Mouse (Mus musculus) small intestine, adult 2 months (tissue): ENCODE results near the gene Tmem218. TPM values are rescaled to one million over a fixed set of nuclear protein-coding genes. Genes with fewer than 3 reads are reported as not detected.

ENCODE experiments used
- H3K27ac ChIP-seq: fragments of 200-500 bp; 2 replicates; pipeline ENCODE4 v1.5.1; 2012; ENCODE audit warnings: low read depth, low read length, control low read depth, inconsistent platforms; ENCODE audit not compliant: insufficient read depth
- H3K27me3 ChIP-seq: fragments of 200-500 bp; 2 replicates; pipeline ENCODE4 v1.6.1; 2012; ENCODE audit warnings: mild to moderate bottlenecking, moderate library complexity, low read length, inconsistent platforms; ENCODE audit not compliant: control insufficient read depth, insufficient read depth
- H3K36me3 ChIP-seq: fragments of 200-500 bp; 2 replicates; pipeline ENCODE4 v1.6.1; 2012; ENCODE audit warnings: mild to moderate bottlenecking, low read length, control low read depth, inconsistent platforms; ENCODE audit not compliant: control insufficient read depth, insufficient read depth
- H3K4me1 ChIP-seq: fragments of 200-500 bp; 2 replicates; pipeline ENCODE4 v1.6.1; 2012; ENCODE audit warnings: low read length, inconsistent platforms, mixed read lengths; ENCODE audit not compliant: control insufficient read depth, insufficient read depth, insufficient read length
- H3K4me3 ChIP-seq: fragments of 200-500 bp; 2 replicates; pipeline ENCODE4 v1.5.1; 2012; ENCODE audit warnings: low read depth, mild to moderate bottlenecking, control low read depth, inconsistent platforms, low read length, moderate library complexity
- CTCF ChIP-seq: fragments of 200-500 bp; IDR thresholded peaks from 2 replicates; pipeline ENCODE4 v1.5.1; 2012; ENCODE audit warnings: low read depth, mild to moderate bottlenecking, control low read depth, inconsistent platforms, low read length, moderate library complexity, mixed read lengths; ENCODE audit not compliant: insufficient replicate concordance, insufficient read length; ENCODE audit errors: extremely low read depth
- POLR2A ChIP-seq: fragments of 200-500 bp; IDR thresholded peaks from 2 replicates; pipeline ENCODE4 v1.6.1; 2012; ENCODE audit warnings: low read depth, mild to moderate bottlenecking, control low read depth, inconsistent platforms, low read length, moderate library complexity
- WGBS: fragments of 180-500 bp; shearing (Covaris S2); methylation state at CpG from one replicate; pipeline ENCODE4 v1.1.7; 2018; 5-methylcytosine and 5-hydroxymethylcytosine counted together
- polyA plus RNA-seq: library from polyadenylated mRNA; depleted of rRNA; stranded (reverse); fragments of >200 nt; gene quantifications from 2 replicates; pipeline ENCODE4 v1.2.3, GENCODE M21; 2012

The Tmem218 gene
- polyA plus RNA-seq, 1 experiment, result 0.66 TPM

DNA sequence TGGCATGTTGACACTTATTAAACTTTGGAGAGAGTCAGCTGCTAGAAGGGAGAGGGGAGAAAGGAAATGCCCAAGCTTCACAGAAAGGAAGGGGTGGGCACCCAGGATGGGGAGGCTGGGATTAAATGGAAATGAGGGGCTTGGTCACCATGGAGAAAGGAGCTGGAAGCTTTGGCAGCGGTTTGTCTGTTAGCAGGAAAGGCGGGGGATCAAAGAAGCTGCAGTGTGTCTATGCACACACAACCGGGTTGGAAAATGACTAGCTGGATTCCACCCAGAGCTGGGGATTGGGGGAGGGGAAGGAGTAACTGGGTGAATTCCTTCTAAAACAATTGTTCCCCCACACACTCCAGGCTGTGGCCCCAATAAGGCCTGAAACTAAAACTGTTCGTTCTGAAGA, 29.1 kb upstream of the Tmem218 start:
- WGBS, result 28% methylated on average over 4 of the region's 4 CpGs
- H3K27me3 ChIP-seq, result no peaks in the 10 kb centered on the region
- no peak overlapping the region for H3K4me3 ChIP-seq
- TF ChIP-seq CTCF (no peak), POLR2A (no peak)
- H3K27ac ChIP-seq, result no peak overlapping the region
- no peaks in the 10 kb centered on the region for H3K4me1 ChIP-seq
- H3K36me3 ChIP-seq, result no peaks in the 10 kb centered on the region

DNA sequence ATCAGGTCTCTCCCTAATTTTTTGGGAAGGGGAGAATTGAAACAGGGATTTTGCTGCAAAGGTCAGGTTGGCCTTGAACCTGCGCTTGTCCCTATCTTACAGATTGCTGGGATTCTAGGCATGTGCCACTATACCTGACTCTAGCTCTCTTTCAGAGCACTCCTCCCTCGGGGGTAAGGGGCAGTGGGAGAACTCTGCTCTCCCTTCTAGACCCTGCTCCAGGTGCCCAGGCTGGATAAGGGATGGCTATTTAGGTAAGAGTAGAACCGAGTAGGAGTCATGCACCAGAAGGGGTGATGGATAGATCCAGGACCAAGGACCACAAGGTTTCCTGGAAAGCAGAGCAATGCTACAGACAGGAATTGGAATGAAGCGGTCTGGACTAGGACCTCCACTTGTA, 28.4 kb upstream of the Tmem218 start:
- Histone ChIP-seq H3K4me1 (no peaks in the 10 kb centered on the region), H3K4me3 (no peak overlapping the region), H3K27ac (no peak overlapping the region), H3K36me3 (no peaks in the 10 kb centered on the region), H3K27me3 (no peaks in the 10 kb centered on the region)
- WGBS, result 86% methylated on average over 4 of the region's 4 CpGs
- TF ChIP-seq POLR2A (no peak), CTCF (no peak)

DNA sequence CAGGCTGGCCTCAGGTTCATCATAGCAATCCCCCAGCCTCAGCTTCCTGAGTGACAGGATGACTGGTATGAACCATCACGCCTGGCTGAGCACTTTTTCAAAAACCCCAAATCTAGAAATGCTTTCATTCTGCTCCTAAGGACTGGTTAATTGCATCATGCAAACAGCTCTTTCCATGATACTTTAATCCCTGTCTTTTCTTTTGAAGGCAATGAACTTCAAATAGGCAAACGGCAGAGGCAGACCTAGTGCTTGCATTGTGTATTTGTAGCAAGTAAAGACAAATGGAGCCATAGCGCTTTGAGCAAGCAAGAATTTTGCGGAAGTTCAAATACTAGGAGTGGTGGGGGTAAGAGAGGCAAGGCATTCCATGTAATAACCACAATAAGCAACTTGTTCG, 26.4 kb upstream of the Tmem218 start:
- WGBS, result 71% methylated on average over 5 of the region's 5 CpGs
- no peak for TF ChIP-seq CTCF
- Histone ChIP-seq H3K27ac (no peak overlapping the region), H3K36me3 (no peaks in the 10 kb centered on the region), H3K4me1 (no peaks in the 10 kb centered on the region), H3K4me3 (no peak overlapping the region), H3K27me3 (no peaks in the 10 kb centered on the region)

DNA sequence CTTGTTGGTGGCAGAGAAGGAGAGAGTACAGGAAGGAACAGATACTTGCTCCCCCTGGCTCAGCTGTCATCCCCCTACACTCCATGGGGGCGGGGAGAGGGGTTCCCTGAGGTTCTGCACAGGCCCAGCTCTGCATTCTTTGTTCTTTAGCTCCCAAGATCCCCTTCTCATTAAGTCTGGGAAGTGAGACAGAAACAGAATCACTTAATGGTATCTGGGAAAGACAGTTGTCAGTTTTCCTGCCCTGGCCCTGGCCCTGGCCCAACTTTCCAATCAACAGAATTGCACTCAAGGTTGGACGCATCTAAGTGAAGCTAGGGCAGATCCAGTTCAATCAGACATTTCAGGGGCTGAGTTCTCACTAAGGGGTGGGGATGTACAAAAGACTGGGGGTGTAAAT, 24.8 kb upstream of the Tmem218 start:
- Histone ChIP-seq H3K27ac (no peak overlapping the region), H3K4me1 (no peaks in the 10 kb centered on the region), H3K4me3 (no peak overlapping the region), H3K27me3 (no peaks in the 10 kb centered on the region), H3K36me3 (no peaks in the 10 kb centered on the region)
- TF ChIP-seq POLR2A (no peak), CTCF (no peak)
- WGBS, result 67% methylated on average over 2 of the region's 2 CpGs

DNA sequence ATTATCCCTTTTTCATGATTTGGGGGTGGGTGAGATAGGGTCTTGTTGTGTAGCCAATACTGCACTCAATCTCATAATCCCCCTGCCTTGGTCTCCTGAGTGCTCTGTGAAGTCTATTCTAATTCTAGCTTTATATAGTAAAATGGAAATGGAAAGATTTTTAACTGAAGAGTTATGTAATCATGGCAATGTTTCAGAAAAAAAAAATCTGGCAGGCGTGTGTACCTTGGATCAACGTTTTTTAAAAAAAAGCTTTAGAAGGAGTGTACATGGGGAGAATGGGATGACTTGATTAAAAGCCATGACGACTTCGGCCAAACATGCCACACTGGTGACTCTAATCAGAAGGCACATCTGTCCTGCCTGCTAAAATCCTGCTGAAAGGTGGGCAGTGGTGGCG, 20.6 kb upstream of the Tmem218 start:
- Histone ChIP-seq H3K36me3 (no peaks in the 10 kb centered on the region), H3K4me1 (no peaks in the 10 kb centered on the region), H3K27ac (no peak overlapping the region), H3K27me3 (no peaks in the 10 kb centered on the region), H3K4me3 (no peak overlapping the region)
- WGBS, result 75% methylated on average over 5 of the region's 5 CpGs
- TF ChIP-seq POLR2A, result no peak
- TF ChIP-seq CTCF, result no peak

DNA sequence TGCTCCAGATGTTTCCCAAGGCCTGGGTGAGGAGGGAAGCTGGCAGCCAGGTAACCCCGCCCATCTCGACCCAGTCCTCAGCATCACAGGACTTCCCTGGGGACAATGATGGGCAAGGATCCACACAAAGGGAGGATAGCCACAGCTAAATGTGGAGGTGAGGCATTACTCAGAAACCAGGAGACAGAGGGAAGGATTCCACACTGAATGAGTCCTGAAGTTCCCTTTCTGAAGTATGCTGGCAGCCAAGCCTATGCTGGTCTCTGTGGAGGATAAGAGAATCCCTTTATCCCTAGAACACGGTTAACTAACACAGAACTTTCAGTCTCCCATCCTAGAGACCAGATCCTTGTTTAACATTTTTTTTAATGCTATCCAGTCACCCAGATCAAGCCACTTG, 20.0 kb upstream of the Tmem218 start:
- Histone ChIP-seq H3K27me3 (no peaks in the 10 kb centered on the region), H3K4me3 (no peak overlapping the region), H3K36me3 (no peaks in the 10 kb centered on the region), H3K27ac (no peak overlapping the region), H3K4me1 (no peaks in the 10 kb centered on the region)
- TF ChIP-seq CTCF, result no peak
- TF ChIP-seq POLR2A, result no peak
- 80% methylated on average over 3 of the region's 3 CpGs for WGBS

DNA sequence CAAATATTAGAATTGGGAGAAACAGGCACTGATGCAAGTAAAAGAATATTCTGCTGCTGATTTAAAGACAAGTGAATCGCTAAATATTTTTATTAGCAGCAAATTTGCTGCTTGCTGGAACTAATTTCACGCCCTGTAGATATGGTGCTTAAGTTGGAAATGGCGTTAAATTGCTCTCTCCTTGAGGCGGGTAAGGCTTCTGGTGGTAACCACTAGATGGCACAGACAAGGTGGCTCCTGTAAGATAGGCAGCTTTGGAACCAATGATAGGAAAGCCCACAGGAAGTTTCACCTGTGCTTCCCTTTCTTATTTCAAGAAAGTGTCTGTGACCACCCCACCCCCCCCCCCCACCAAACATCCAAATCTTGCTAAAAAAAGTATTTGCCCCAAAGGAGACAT, 11.0 kb upstream of the Tmem218 start:
- TF ChIP-seq POLR2A, result no peak
- no peak for TF ChIP-seq CTCF
- whole genome bisulfite sequencing, result 69% methylated on average over 4 of the region's 4 CpGs
- no peak overlapping the region for H3K4me3 ChIP-seq
- H3K4me1 ChIP-seq, result no peaks in the 10 kb centered on the region
- no peak overlapping the region for H3K27ac ChIP-seq
- H3K36me3 ChIP-seq, result no peaks in the 10 kb centered on the region
- H3K27me3 ChIP-seq, result no peaks in the 10 kb centered on the region

DNA sequence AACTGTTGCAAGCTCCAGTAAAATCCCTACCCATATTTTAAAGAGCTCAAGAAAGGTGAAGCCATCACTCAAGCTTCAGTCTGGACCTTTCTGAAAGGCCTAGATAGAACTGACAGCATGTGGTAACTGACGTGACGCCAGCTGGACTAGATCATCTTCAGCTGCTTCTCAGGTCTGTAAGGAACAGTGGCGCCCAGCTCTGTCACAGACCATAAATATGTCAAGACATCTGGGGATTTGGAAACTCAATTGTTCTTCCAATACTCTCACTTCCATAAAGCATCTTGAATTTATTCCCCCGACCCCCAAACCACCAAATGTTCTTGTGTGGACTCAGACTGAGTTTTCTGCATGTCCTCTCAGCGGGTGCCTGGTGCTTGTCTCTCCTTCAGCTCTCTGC, 7.6 kb upstream of the Tmem218 start:
- 81% methylated on average over 5 of the region's 5 CpGs for WGBS
- no peaks in the 10 kb centered on the region for H3K4me1 ChIP-seq
- TF ChIP-seq CTCF, result no peak
- H3K4me3 ChIP-seq, result no peak overlapping the region
- no peak overlapping the region for H3K27ac ChIP-seq
- H3K27me3 ChIP-seq, result no peaks in the 10 kb centered on the region
- H3K36me3 ChIP-seq, result no peaks in the 10 kb centered on the region
